Mouse (Mus musculus): ENCODE measurements around the gene Rapgef3.

The Rapgef3 gene

GRCm38 (mm10) chr15:97767280-97768186, at the start of gene Rapgef3:
Gene Rapgef3, minus strand, starts transcription at chr15:97767972.
- DNase-seq (ENCODE audit: low spot score): peak; percentile 93

GRCm38 (mm10) chr15:97816199-97816994, 48.6 kb upstream of the Rapgef3 start:
- no peak for DNase-seq (ENCODE audit: low spot score)

GRCm38 (mm10) chr15:97815254-97815653, 47.5 kb upstream of the Rapgef3 start:
- no peak for DNase-seq (ENCODE audit: low spot score)

GRCm38 (mm10) chr15:97814703-97815102, 46.9 kb upstream of the Rapgef3 start:
- no peak for DNase-seq (ENCODE audit: low spot score)

GRCm38 (mm10) chr15:97813452-97814204, 45.9 kb upstream of the Rapgef3 start:
- DNase-seq (ENCODE audit: low spot score): no peak

- DNase-seq (ENCODE audit: low spot score): no peak
Measured at GRCm38 (mm10) chr15:97812875-97813274, 45.1 kb upstream of the Rapgef3 start.

GRCm38 (mm10) chr15:97812126-97812525, 44.4 kb upstream of the Rapgef3 start:
- DNase-seq (ENCODE audit: low spot score): peak; percentile 60

- no peak for DNase-seq (ENCODE audit: low spot score)
Measured at GRCm38 (mm10) chr15:97811307-97811706, 43.5 kb upstream of the Rapgef3 start.

- no peak for DNase-seq (ENCODE audit: low spot score)
Measured at GRCm38 (mm10) chr15:97810399-97810798, 42.6 kb upstream of the Rapgef3 start.

- DNase-seq (ENCODE audit: low spot score): no peak
Measured at GRCm38 (mm10) chr15:97809942-97810341, 42.2 kb upstream of the Rapgef3 start.

- DNase-seq (ENCODE audit: low spot score): no peak
Measured at GRCm38 (mm10) chr15:97809206-97809605, 41.4 kb upstream of the Rapgef3 start.

- no peak for DNase-seq (ENCODE audit: low spot score)
Measured at GRCm38 (mm10) chr15:97808532-97808931, 40.8 kb upstream of the Rapgef3 start.

GRCm38 (mm10) chr15:97807867-97808266, 40.1 kb upstream of the Rapgef3 start:
- no peak for DNase-seq (ENCODE audit: low spot score)

- DNase-seq (ENCODE audit: low spot score): no peak
Measured at GRCm38 (mm10) chr15:97802575-97802974, 34.8 kb upstream of the Rapgef3 start.

GRCm38 (mm10) chr15:97801811-97802210, 34.0 kb upstream of the Rapgef3 start:
- no peak for DNase-seq (ENCODE audit: low spot score)

GRCm38 (mm10) chr15:97800853-97801252, 33.1 kb upstream of the Rapgef3 start:
- no peak for DNase-seq (ENCODE audit: low spot score)

- DNase-seq (ENCODE audit: low spot score): no peak
Measured at GRCm38 (mm10) chr15:97799446-97799845, 31.7 kb upstream of the Rapgef3 start.

GRCm38 (mm10) chr15:97798134-97798533, 30.4 kb upstream of the Rapgef3 start:
- no peak for DNase-seq (ENCODE audit: low spot score)

- no peak for DNase-seq (ENCODE audit: low spot score)
Measured at GRCm38 (mm10) chr15:97796674-97797310, 29.0 kb upstream of the Rapgef3 start.

GRCm38 (mm10) chr15:97795559-97796235, 27.9 kb upstream of the Rapgef3 start:
- no peak for DNase-seq (ENCODE audit: low spot score)

GRCm38 (mm10) chr15:97794268-97794667, 26.5 kb upstream of the Rapgef3 start:
- DNase-seq (ENCODE audit: low spot score): no peak
